Mouse (Mus musculus) mouse trophoblast stem cell (cell line): Measurements from ENCODE around the gene Plppr5.

Experiments used
- in situ Hi-C, 2 experiments: fragments of 300-500 bp; cut with MseI, MboI; formaldehyde crosslinking; loops; 2 replicates in 1 of 2; 3 replicates in 1 of 2; pipeline ENCODE4 v1.15.1; 2025

The Plppr5 gene

DNA sequence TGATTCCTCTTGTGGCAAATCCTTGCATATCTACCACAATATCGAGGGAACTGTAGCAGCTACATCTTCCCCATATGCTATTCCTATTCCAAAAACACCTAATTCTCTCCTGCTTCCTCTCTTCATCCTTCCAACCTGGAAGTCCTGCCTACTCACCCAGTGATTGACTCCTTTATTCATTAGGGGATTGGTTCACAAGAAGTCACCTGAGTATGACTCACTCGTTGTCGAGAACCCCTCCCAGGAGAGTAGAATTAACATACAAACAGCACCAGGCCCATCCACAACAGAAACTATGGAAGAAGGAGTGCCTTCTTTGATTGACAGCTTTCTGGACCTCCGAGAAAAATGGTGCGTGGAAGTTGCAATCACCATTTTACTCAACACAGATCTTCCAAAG lies 121.7 kb downstream of the Plppr5 start:
- in situ Hi-C loops, result no loop called here

DNA sequence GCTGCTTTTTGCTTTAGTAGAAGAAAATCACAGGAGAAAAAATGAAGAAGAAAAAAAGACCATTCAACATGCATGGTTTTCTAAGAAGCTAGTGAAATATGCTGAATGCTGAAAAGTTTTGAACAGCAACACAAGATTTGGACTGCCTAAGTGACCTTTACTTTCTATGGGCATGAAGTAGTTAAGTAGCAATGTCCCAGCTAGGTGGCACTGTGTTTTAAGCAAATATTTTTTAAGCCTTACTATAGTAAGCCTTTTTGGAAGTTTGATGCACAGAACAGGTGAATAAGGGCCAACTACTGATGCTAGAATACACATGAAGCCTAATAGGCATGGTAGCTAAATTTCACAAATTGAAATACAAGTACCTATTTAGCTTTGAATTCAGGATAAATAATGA lies 134.2 kb downstream of the Plppr5 start:
- in situ Hi-C loops, result no loop called here

GRCm38 (mm10) chr3:117716534-117717280 lies 142.1 kb downstream of the Plppr5 start:
- in situ Hi-C loops, result no loop called here

DNA sequence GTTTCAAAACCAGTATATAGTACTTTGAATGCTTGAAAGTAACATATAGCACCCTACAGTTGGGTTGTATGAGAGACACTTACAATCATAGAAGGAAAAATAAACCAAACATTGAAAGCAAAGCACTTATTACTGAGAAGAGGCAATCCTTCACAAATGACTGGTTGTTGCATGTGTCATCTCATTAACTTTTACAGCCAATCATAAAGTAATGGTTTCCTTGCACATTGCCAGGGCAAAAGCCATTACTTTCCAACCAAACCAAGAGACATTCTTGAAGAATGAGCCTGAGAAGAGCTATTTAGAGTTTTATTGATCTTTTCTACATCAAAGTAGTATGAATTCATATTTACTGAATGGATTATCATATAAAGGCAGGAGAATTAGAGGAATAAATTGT lies 148.8 kb downstream of the Plppr5 start:
- in situ Hi-C loops, result no loop called here

DNA sequence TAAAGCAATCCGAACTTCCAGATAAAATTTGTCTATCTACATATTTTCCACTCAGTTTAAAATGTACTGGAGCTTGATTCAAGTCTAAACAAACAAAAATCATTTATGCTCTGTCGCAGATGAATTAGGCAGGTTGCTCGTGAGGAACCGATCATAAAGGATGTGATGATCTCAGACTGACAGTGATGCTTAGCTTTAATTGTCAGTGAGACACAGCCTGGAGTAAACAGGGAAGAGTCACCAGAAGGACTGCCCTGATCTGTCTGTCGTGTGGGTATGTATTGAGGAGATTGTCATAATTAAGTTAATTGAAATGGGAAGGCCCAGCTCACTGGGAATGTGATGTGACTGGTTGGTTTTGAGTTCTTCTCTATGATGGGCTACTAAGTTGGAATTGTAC lies 149.9 kb downstream of the Plppr5 start:
- in situ Hi-C loops, result no loop called here

DNA sequence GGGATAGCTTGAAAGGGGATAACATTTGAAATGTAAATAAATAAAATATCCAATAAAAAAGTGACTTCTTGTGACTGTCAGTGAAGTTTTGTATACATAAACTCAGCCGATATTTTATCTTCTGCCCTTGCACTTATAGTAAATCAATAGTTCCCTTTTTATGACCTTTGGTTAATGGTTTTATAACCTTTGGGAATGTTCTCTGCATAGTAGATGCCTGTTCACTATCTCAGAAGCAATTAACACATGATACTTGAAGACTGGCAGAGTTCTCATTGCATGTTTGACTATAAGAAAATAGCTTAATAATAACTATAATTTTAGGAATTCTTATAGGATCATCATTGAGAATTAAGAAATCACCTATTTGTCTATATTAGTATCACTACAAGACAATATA lies 150.9 kb downstream of the Plppr5 start:
- in situ Hi-C loops, result no loop called here

GRCm38 (mm10) chr3:117728136-117728535 lies 153.5 kb downstream of the Plppr5 start:
- in situ Hi-C loops, result no loop called here

DNA sequence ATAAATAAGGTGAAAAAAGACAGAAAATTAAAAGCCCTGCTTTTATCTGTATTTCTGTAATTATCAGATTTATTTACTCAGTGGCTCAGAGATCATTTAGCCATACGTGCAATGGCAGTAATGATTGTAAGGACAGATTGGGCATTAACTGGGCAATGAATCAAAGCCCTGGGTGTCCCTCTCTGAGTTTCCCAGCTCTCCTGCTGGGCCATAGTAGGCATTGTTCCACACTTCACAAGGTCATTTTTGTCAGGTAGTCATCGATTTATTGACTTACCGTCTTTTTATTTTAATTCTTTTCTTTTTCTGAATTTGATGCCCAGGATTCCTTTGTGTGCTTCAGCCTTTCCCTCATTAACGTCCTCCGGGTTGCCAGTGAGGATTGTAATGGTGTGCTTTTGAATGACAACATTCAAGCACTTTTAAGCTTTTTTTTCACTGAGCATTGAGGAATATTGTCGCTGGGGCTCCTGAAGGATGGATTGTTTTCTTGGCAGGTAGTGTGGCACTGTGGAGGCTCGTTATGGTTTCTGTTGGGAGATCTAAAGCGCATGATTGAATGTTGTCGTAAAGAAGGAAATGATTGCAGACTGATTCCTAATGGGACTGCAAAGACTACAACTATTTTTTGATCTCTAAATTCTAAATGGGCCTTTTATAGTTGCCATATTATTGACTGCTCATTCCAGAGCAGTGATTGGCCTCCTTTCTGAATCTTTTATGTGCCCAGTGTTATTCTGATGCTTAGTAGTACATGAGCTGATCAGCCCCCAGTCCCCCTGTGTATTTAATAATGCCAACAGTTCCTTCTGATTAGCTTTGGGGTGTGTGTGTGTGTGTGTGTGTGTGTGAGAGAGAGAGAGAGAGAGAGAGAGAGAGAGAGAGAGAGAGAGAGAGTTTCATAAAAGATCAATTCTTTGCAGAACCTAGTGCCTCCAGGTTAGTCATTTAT lies 154.8 kb downstream of the Plppr5 start:
- in situ Hi-C loops, result no loop called here

GRCm38 (mm10) chr3:117731545-117731944 lies 156.9 kb downstream of the Plppr5 start:
- in situ Hi-C loops, result no loop called here

- in situ Hi-C loops, result no loop called here
These were observed 158.0 kb downstream of the Plppr5 start for GRCm38 (mm10) chr3:117732661-117733060.
